Mouse (Mus musculus): ENCODE measurements around the gene Tenm4. TPM values are rescaled to one million over a fixed set of nuclear protein-coding genes. Genes with fewer than 3 reads are reported as not detected.

Tenm4 gene
- polyA plus RNA-seq, 2 experiments: 0.11 to 0.28 TPM

GRCm38 (mm10) chr7:96242328-96243185 is 71.5 kb downstream of the Tenm4 start:
- Histone ChIP-seq H3K9ac (replicated peaks) (no peak overlapping the region), H3K4me2 (ENCODE audit: low read depth) (no peak overlapping the region), H3K27me3 (ENCODE audit: control insufficient read depth, insufficient read depth, low read length) (no peaks in the 10 kb centered on the region), H3K27ac (no peak overlapping the region), H3K4me1 (replicated peaks; ENCODE audit: control insufficient read depth in 2 of 2, insufficient read depth in 2 of 2, low read length in 1 of 2) (no peaks in the 10 kb centered on the region), H3K36me3 (replicated peaks; ENCODE audit: control insufficient read depth, insufficient read depth, low read depth) (no peaks in the 10 kb centered on the region), H3K4me3 (ENCODE audit: insufficient read depth in 1 of 2, low read depth in 2 of 2, low read length in 2 of 2) (no peak overlapping the region), H3K9me3 (ENCODE audit: control insufficient read depth, low read length) (no peaks in the 10 kb centered on the region)
- ATAC-seq (ENCODE audit: insufficient read depth) (no peak), DNase-seq (ENCODE audit: low read depth in 3 of 3, low spot score in 3 of 3) (no peak)
- TF ChIP-seq CTCF (IDR thresholded peaks at IDR 0.05; ENCODE audit: low read depth) (no peak), EP300 (IDR thresholded peaks at IDR 0.05; ENCODE audit: low read depth) (no peak)
- WGBS (ENCODE audit: insufficient replicate concordance): 37% methylated on average over 4 of the region's 4 CpGs

- WGBS (ENCODE audit: insufficient replicate concordance): 35% methylated on average over 1 of the region's 1 CpGs
- Histone ChIP-seq H3K36me3 (replicated peaks; ENCODE audit: control insufficient read depth, insufficient read depth, low read depth) (no peaks in the 10 kb centered on the region), H3K4me3 (ENCODE audit: insufficient read depth in 1 of 2, low read depth in 2 of 2, low read length in 2 of 2) (no peak overlapping the region), H3K27ac (no peak overlapping the region), H3K9me3 (ENCODE audit: control insufficient read depth, low read length) (no peaks in the 10 kb centered on the region), H3K9ac (replicated peaks) (no peak overlapping the region), H3K27me3 (ENCODE audit: control insufficient read depth, insufficient read depth, low read length) (no peaks in the 10 kb centered on the region), H3K4me1 (replicated peaks; ENCODE audit: control insufficient read depth in 2 of 2, insufficient read depth in 2 of 2, low read length in 1 of 2) (no peaks in the 10 kb centered on the region), H3K4me2 (ENCODE audit: low read depth) (no peak overlapping the region)
- DNase-seq (ENCODE audit: low read depth in 3 of 3, low spot score in 3 of 3) (no peak), ATAC-seq (ENCODE audit: insufficient read depth) (no peak)
- no peak for TF ChIP-seq EP300 (IDR thresholded peaks at IDR 0.05; ENCODE audit: low read depth)
- TF ChIP-seq CTCF (IDR thresholded peaks at IDR 0.05; ENCODE audit: low read depth): no peak
Observed at GRCm38 (mm10) chr7:96244796-96245195, 73.8 kb downstream of the Tenm4 start.

DNA sequence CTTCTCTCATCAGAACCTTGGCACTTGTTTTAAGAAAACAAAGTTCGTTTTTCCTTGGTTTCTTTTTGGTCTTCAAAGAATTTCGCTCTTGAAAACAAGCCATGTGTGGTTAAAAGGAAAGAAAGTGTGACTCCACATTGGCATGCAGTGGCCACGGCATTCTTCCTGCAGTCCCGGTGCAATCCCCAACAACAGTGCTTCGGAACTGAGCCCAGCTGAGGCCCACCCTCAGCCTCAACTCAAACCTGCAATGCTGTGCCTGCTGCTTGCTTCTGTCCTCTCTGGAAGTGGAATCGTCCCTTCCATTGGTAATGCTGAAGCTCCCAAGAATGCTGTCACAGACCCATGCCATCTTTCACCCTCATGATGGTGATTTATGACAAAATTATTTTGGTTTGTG is 88.6 kb downstream of the Tenm4 start:
- WGBS (ENCODE audit: insufficient replicate concordance): 52% methylated on average over 6 of the region's 6 CpGs
- Histone ChIP-seq H3K9ac (replicated peaks) (no peak overlapping the region), H3K36me3 (replicated peaks; ENCODE audit: control insufficient read depth, insufficient read depth, low read depth) (no peaks in the 10 kb centered on the region), H3K9me3 (ENCODE audit: control insufficient read depth, low read length) (no peaks in the 10 kb centered on the region), H3K4me3 (ENCODE audit: insufficient read depth in 1 of 2, low read depth in 2 of 2, low read length in 2 of 2) (no peak overlapping the region), H3K4me2 (ENCODE audit: low read depth) (no peak overlapping the region), H3K27me3 (ENCODE audit: control insufficient read depth, insufficient read depth, low read length) (no peaks in the 10 kb centered on the region), H3K27ac (no peak overlapping the region), H3K4me1 (replicated peaks; ENCODE audit: control insufficient read depth in 2 of 2, insufficient read depth in 2 of 2, low read length in 1 of 2) (no peaks in the 10 kb centered on the region)
- TF ChIP-seq EP300 (IDR thresholded peaks at IDR 0.05; ENCODE audit: low read depth) (no peak), CTCF (IDR thresholded peaks at IDR 0.05; ENCODE audit: low read depth) (no peak)
- DNase-seq (ENCODE audit: low read depth in 3 of 3, low spot score in 3 of 3) (no peak), ATAC-seq (ENCODE audit: insufficient read depth) (no peak)

- Histone ChIP-seq H3K4me2 (ENCODE audit: low read depth) (no peak overlapping the region), H3K27me3 (ENCODE audit: control insufficient read depth, insufficient read depth, low read length) (no peaks in the 10 kb centered on the region), H3K4me3 (ENCODE audit: insufficient read depth in 1 of 2, low read depth in 2 of 2, low read length in 2 of 2) (no peak overlapping the region), H3K4me1 (replicated peaks; ENCODE audit: control insufficient read depth in 2 of 2, insufficient read depth in 2 of 2, low read length in 1 of 2) (no peaks in the 10 kb centered on the region), H3K9ac (replicated peaks) (no peak overlapping the region), H3K9me3 (ENCODE audit: control insufficient read depth, low read length) (no peaks in the 10 kb centered on the region), H3K36me3 (replicated peaks; ENCODE audit: control insufficient read depth, insufficient read depth, low read depth) (no peaks in the 10 kb centered on the region), H3K27ac (no peak overlapping the region)
- TF ChIP-seq EP300 (IDR thresholded peaks at IDR 0.05; ENCODE audit: low read depth): no peak
- TF ChIP-seq CTCF (IDR thresholded peaks at IDR 0.05; ENCODE audit: low read depth): no peak
- no peak for DNase-seq (ENCODE audit: low read depth in 3 of 3, low spot score in 3 of 3)
- ATAC-seq (ENCODE audit: insufficient read depth): no peak
Observed at GRCm38 (mm10) chr7:96262182-96262581, 91.1 kb downstream of the Tenm4 start.

DNA sequence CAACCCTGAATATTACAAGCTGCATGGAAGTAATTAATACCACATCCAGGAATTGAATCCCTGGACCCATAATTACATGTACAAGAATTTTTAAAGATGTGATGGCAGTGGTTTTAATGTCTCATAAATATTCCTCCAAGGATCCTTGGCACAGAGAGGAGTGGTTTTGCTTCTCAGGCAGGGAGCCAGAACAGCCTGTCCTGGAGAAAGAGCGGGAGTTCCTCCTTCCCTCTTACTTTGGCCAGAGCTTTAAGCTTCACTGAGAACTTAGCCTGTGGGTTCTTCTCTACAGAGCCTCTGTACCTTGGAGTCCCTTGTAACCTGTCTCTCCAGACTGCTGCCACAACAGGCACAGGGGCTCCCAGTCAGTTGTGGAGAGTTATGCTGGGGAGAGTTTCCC is 94.9 kb downstream of the Tenm4 start:
- no peak for TF ChIP-seq CTCF (IDR thresholded peaks at IDR 0.05; ENCODE audit: low read depth)
- no peak for TF ChIP-seq EP300 (IDR thresholded peaks at IDR 0.05; ENCODE audit: low read depth)
- ATAC-seq (ENCODE audit: insufficient read depth) (no peak), DNase-seq (ENCODE audit: low read depth in 3 of 3, low spot score in 3 of 3) (no peak)
- H3K9ac ChIP-seq (replicated peaks): no peak overlapping the region
- no peaks in the 10 kb centered on the region for H3K9me3 ChIP-seq (ENCODE audit: control insufficient read depth, low read length)
- no peaks in the 10 kb centered on the region for H3K4me1 ChIP-seq (replicated peaks; ENCODE audit: control insufficient read depth in 2 of 2, insufficient read depth in 2 of 2, low read length in 1 of 2)
- H3K4me2 ChIP-seq (ENCODE audit: low read depth): no peak overlapping the region
- 42% methylated on average over 1 of the region's 1 CpGs for WGBS (ENCODE audit: insufficient replicate concordance)
- no peaks in the 10 kb centered on the region for H3K36me3 ChIP-seq (replicated peaks; ENCODE audit: control insufficient read depth, insufficient read depth, low read depth)
- no peaks in the 10 kb centered on the region for H3K27me3 ChIP-seq (ENCODE audit: control insufficient read depth, insufficient read depth, low read length)
- no peak overlapping the region for H3K4me3 ChIP-seq (ENCODE audit: insufficient read depth in 1 of 2, low read depth in 2 of 2, low read length in 2 of 2)
- no peak overlapping the region for H3K27ac ChIP-seq

All from liver, embryonic 14.5 days (tissue).